Mouse (Mus musculus) liver, adult 2 months (tissue): ENCODE data around the gene Mutyh.

Experiments used
- CTCF ChIP-seq: fragments of 200-500 bp; IDR thresholded peaks from 2 replicates; pipeline ENCODE4 v1.5.1; 2011; ENCODE audit warnings: low read depth, low read length, control low read depth
- POLR2A ChIP-seq: fragments of 200-500 bp; IDR thresholded peaks from 2 replicates; pipeline ENCODE4 v1.6.1; 2011; ENCODE audit warnings: low read length, control low read depth; ENCODE audit not compliant: insufficient read depth; ENCODE audit errors: extremely low read depth

GRCm38 (mm10) chr4:116859711-116860110, 52.2 kb downstream of the Mutyh start:
- no peak for TF ChIP-seq POLR2A
- TF ChIP-seq CTCF: no peak
